Mouse (Mus musculus): ENCODE data around the gene Nrd1.

DNA sequence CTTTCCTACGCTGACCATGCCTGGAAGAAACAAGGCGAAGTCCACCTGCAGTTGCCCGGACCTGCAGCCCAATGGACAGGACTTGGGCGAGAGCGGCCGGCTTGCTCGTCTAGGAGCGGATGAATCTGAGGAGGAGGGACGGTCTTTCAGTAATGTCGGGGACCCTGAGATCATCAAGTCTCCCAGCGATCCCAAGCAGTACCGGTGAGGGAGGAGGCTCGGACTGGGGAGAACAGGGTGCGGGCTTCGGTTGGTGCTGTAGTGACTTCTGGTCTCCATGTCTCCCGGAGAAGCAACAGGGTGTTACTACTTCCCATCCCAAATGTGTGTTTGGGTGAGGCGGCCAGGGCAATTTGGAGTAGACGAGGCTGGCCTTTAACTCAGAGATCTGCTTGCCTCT is 506 bp downstream of the Nrd1 start:
- TF ChIP-seq CTCF (IDR thresholded peaks at IDR 0.05; ENCODE audit: borderline replicate concordance, insufficient read depth, low read length) (no peak), POLR2A (IDR thresholded peaks at IDR 0.05; ENCODE audit: low read depth, low read length) (no peak)
